Comparison of ENCODE assay signal across 21 mouse cellular contexts in the genomic region with DNA sequence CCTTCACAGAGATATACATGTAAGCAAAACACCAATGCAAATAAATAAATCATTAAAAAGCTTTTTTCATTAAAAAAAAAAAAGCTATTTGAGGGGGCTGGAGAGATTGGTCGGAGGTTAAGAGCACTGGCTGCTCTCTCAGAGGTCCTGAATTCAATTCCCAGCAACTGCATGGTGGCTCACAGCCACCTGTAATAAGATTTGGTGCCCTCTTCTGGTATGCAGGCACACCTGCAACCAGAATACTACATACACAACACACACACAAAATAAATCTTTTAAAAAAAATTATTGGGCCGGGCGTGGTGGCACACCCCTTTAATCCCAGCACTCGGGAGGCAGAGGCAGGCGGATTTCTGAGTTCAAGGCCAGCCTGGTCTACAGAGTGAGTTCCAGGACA. TPM values are rescaled to one million over a fixed set of nuclear protein-coding genes. Genes with fewer than 3 reads are reported as not detected.
DNase-seq lines count a peak whose midpoint lies in the region; ATAC-seq and TF ChIP-seq lines count a peak whose summit lies in the region.
"Had no signal": no experiment of that assay in that cellular context is flagged by ENCODE, and none has a peak within 500 bp of the region (broad histone marks: within the 10 kb centered on the region; RNA-seq: fewer than 3 reads in every experiment).

No protein-coding gene starts in this region.

- no peak overlapping the region for H3K27ac ChIP-seq in embryonic facial prominence, embryonic 11.5 days (replicated peaks; ENCODE audit: low read depth, low read length)
- H3K27ac ChIP-seq in embryonic facial prominence, embryonic 10.5 days (replicated peaks), result no peak overlapping the region
- no peak overlapping the region for H3K27ac ChIP-seq in liver, adult 2 months (replicated peaks; ENCODE audit: insufficient read depth, low read depth, low read length)
- H3K27ac ChIP-seq: heart, embryonic 15.5 days; hindbrain, embryonic 13.5 days; liver, embryonic 13.5 days; macrophage; neural tube, embryonic 15.5 days had no signal

- no peaks in the 10 kb centered on the region for H3K27me3 ChIP-seq in embryonic facial prominence, embryonic 11.5 days (ENCODE audit: control insufficient read depth, insufficient read depth, low read length)
- no peaks in the 10 kb centered on the region for H3K27me3 ChIP-seq in embryonic facial prominence, embryonic 10.5 days (replicated peaks; ENCODE audit: low read depth, poor library complexity, severe bottlenecking)
- H3K27me3 ChIP-seq in liver, adult 2 months (ENCODE audit: control insufficient read depth, insufficient read depth, low read length), result no peaks in the 10 kb centered on the region
- H3K27me3 ChIP-seq: heart, embryonic 15.5 days; hindbrain, embryonic 13.5 days; liver, embryonic 13.5 days; neural tube, embryonic 15.5 days had no signal

- peak; percentile 7 for DNase-seq in embryonic facial prominence, embryonic 11.5 days (ENCODE audit: low spot score)
- DNase-seq in embryonic facial prominence, embryonic 10.5 days (ENCODE audit: low spot score), result no peak
- no peak for DNase-seq in liver, adult 2 months (ENCODE audit: extremely low read depth, low read depth, low spot score)
- DNase-seq in liver (no peak), ES-CJ7 (ENCODE audit: low read depth, low spot score) (peak; percentile 47)
- DNase-seq in brain, embryonic 14.5 days (ENCODE audit: low read depth), result no peak
- no peak for DNase-seq in adrenal gland, postnatal 4 days (ENCODE audit: low spot score in 2 of 2)
- DNase-seq in cerebellum, postnatal 4 days (ENCODE audit: low spot score in 2 of 2), result no peak
- DNase-seq: adrenal gland, adult 2 months; B cell, adult 2 months; cerebellum, postnatal 36 days; kidney, adult 9 months; liver, embryonic 13.5 days; spleen, adult 18-20 months; thymus, postnatal 4 days had no signal

- TF ChIP-seq POLR2A in liver, adult 2 months (IDR thresholded peaks at IDR 0.05; ENCODE audit: extremely low read depth, insufficient read depth, low read length), result no peak
- no peak for TF ChIP-seq POLR2A in brain, embryonic 14.5 days (IDR thresholded peaks at IDR 0.05; ENCODE audit: borderline replicate concordance, extremely low read depth, insufficient read depth, insufficient read length, poor library complexity, severe bottlenecking)

- H3K4me1 ChIP-seq in embryonic facial prominence, embryonic 11.5 days (ENCODE audit: control insufficient read depth, insufficient read depth, low read length), result no peaks in the 10 kb centered on the region
- H3K4me1 ChIP-seq in embryonic facial prominence, embryonic 10.5 days, result no peaks in the 10 kb centered on the region
- H3K4me1 ChIP-seq in liver, adult 2 months (ENCODE audit: control insufficient read depth, insufficient read depth, low read length), result no peaks in the 10 kb centered on the region
- H3K4me1 ChIP-seq: heart, embryonic 15.5 days; hindbrain, embryonic 13.5 days; liver, embryonic 13.5 days; neural tube, embryonic 15.5 days had no signal

- H3K9me3 ChIP-seq in embryonic facial prominence, embryonic 11.5 days (replicated peaks; ENCODE audit: control insufficient read depth, low read length), result no peaks in the 10 kb centered on the region
- no peaks in the 10 kb centered on the region for H3K9me3 ChIP-seq in embryonic facial prominence, embryonic 10.5 days
- H3K9me3 ChIP-seq: heart, embryonic 15.5 days; hindbrain, embryonic 13.5 days; liver, embryonic 13.5 days; neural tube, embryonic 15.5 days had no signal

- WGBS in embryonic facial prominence, embryonic 11.5 days, result 92% methylated on average over 5 of the region's 5 CpGs
- WGBS in embryonic facial prominence, embryonic 10.5 days, result 95% methylated on average over 5 of the region's 5 CpGs
- WGBS in liver, adult 2 months, result 94% methylated on average over 5 of the region's 5 CpGs

- no peak overlapping the region for H3K4me2 ChIP-seq in embryonic facial prominence, embryonic 11.5 days (ENCODE audit: low read depth, low read length)
- H3K4me2 ChIP-seq: heart, embryonic 15.5 days; hindbrain, embryonic 13.5 days; liver, embryonic 13.5 days; neural tube, embryonic 15.5 days had no signal

- no peak for ATAC-seq in embryonic facial prominence, embryonic 11.5 days (replicated peaks; ENCODE audit: insufficient number of reproducible peaks, low FRiP score, low TSS enrichment, low read depth)

- peaks cover 17% of the 10 kb centered on the region; the same call in 1 of the 2 replicates for H3K79me2 ChIP-seq in liver, adult 2 months (ENCODE audit: control insufficient read depth, insufficient read depth, low read length)

- peak; percentile 38; the same call in 1 of the 2 replicates for TF ChIP-seq CTCF in liver, adult 2 months (IDR thresholded peaks at IDR 0.05; ENCODE audit: low read depth, low read length)
- peak; percentile 4; the same call in 1 of the 2 replicates for TF ChIP-seq CTCF in brain, embryonic 14.5 days (IDR thresholded peaks at IDR 0.05; ENCODE audit: borderline replicate concordance, extremely low read depth, insufficient read depth, insufficient read length)

- H3K4me3 ChIP-seq in embryonic facial prominence, embryonic 11.5 days (ENCODE audit: low read depth, low read length), result no peak overlapping the region
- H3K4me3 ChIP-seq in embryonic facial prominence, embryonic 10.5 days, result no peak overlapping the region
- no peak overlapping the region for H3K4me3 ChIP-seq in liver, adult 2 months (ENCODE audit: insufficient read depth, low read depth, low read length)
- H3K4me3 ChIP-seq: heart, embryonic 15.5 days; hindbrain, embryonic 13.5 days; liver, embryonic 13.5 days; neural tube, embryonic 15.5 days had no signal

- peaks cover 16% of the 10 kb centered on the region for H3K36me3 ChIP-seq in embryonic facial prominence, embryonic 11.5 days (replicated peaks; ENCODE audit: control insufficient read depth, insufficient read depth, low read depth, low read length)
- H3K36me3 ChIP-seq in embryonic facial prominence, embryonic 10.5 days (replicated peaks), result peaks cover 100% of the 10 kb centered on the region
- peaks cover 77% of the 10 kb centered on the region for H3K36me3 ChIP-seq in liver, adult 2 months (ENCODE audit: control insufficient read depth, insufficient read depth, low read length)

- no peak overlapping the region for H3K9ac ChIP-seq in embryonic facial prominence, embryonic 11.5 days (replicated peaks; ENCODE audit: low read length)
- H3K9ac ChIP-seq in liver, adult 2 months (ENCODE audit: low read depth, low read length), result no peak overlapping the region
- H3K9ac ChIP-seq: heart, embryonic 15.5 days; hindbrain, embryonic 13.5 days; liver, embryonic 13.5 days; neural tube, embryonic 15.5 days had no signal

RNA-seq across cellular contexts. Expression of gene St13, which starts 13.6 kb away (rescaled TPM):
- polyA plus RNA-seq in embryonic facial prominence, embryonic 11.5 days (2014; fragmentation: Nextera tagmentation; extraction: Ambion mirVana), result 203 and 220 TPM in 2 replicates
- polyA plus RNA-seq in embryonic facial prominence, embryonic 10.5 days (2016; fragmentation: Nextera tagmentation; extraction: Ambion mirVana), result 231 and 233 TPM in 2 replicates
- 91.8 and 98.9 TPM in 2 replicates for total RNA-seq in liver, adult 2 months (2014; rRNA removed)
- 29.2 and 31.3 TPM in 2 replicates for polyA plus RNA-seq in liver, adult 2 months (2012; rRNA removed)
- 53.1 and 79.0 TPM in 2 replicates for polyA plus RNA-seq in brain, embryonic 14.5 days (2012; rRNA removed)
- 100 to 1,000 TPM; 157 to 177 TPM for total RNA-seq in adrenal gland, postnatal 4 days (2021)

RNA-seq across cellular contexts. Expression of gene Xpnpep3, which starts 13.6 kb away (rescaled TPM):
- polyA plus RNA-seq in embryonic facial prominence, embryonic 11.5 days (2014; fragmentation: Nextera tagmentation; extraction: Ambion mirVana), result 5.7 and 7.6 TPM in 2 replicates
- 13.6 and 14.4 TPM in 2 replicates for polyA plus RNA-seq in embryonic facial prominence, embryonic 10.5 days (2016; fragmentation: Nextera tagmentation; extraction: Ambion mirVana)
- total RNA-seq in liver, adult 2 months (2014; rRNA removed), result 8.1 and 10.4 TPM in 2 replicates
- polyA plus RNA-seq in liver, adult 2 months (2012; rRNA removed), result 5.2 and 6.8 TPM in 2 replicates
- polyA plus RNA-seq in brain, embryonic 14.5 days (2012; rRNA removed), result 8.7 and 9.8 TPM in 2 replicates
- 10 to 100 TPM; 22.7 to 24.4 TPM for total RNA-seq in adrenal gland, postnatal 4 days (2021)

RNA-seq across cellular contexts. Expression of gene Dnajb7, which starts 21.8 kb away (rescaled TPM):
- polyA plus RNA-seq in embryonic facial prominence, embryonic 11.5 days (2014; fragmentation: Nextera tagmentation; extraction: Ambion mirVana), result 0.45 and 0.96 TPM in 2 replicates
- 3.0 and 3.1 TPM in 2 replicates for polyA plus RNA-seq in embryonic facial prominence, embryonic 10.5 days (2016; fragmentation: Nextera tagmentation; extraction: Ambion mirVana)
- 0.13 and 0.28 TPM in 2 replicates for total RNA-seq in liver, adult 2 months (2014; rRNA removed)
- polyA plus RNA-seq in liver, adult 2 months (2012; rRNA removed), result not detected in 2 replicates
- polyA plus RNA-seq in brain, embryonic 14.5 days (2012; rRNA removed), result not detected in 2 replicates
- under 1 TPM in 1 of 2 experiments, not detected in 1; 0.31 TPM for total RNA-seq in adrenal gland, postnatal 4 days (2021)
- total RNA-seq: adrenal gland, adult 2 months; layer of hippocampus, adult 18-20 months; left cerebral cortex, postnatal 10 days had no signal
- polyA plus RNA-seq: adrenal gland, adult 2 months had no signal

RNA-seq across cellular contexts. Expression of gene Slc25a17, which starts 25.7 kb away (rescaled TPM):
- 119 and 125 TPM in 2 replicates for polyA plus RNA-seq in embryonic facial prominence, embryonic 11.5 days (2014; fragmentation: Nextera tagmentation; extraction: Ambion mirVana)
- 83.0 and 94.0 TPM in 2 replicates for polyA plus RNA-seq in embryonic facial prominence, embryonic 10.5 days (2016; fragmentation: Nextera tagmentation; extraction: Ambion mirVana)
- 56.1 and 67.8 TPM in 2 replicates for total RNA-seq in liver, adult 2 months (2014; rRNA removed)
- 30.2 and 30.4 TPM in 2 replicates for polyA plus RNA-seq in liver, adult 2 months (2012; rRNA removed)
- 98.1 and 112 TPM in 2 replicates for polyA plus RNA-seq in brain, embryonic 14.5 days (2012; rRNA removed)
- 10 to 100 TPM; 83.2 to 85.2 TPM for total RNA-seq in adrenal gland, postnatal 4 days (2021)

Comparison
In these comparisons a context has a peak if more than half of its experiments do, and no peak if none do; other contexts are left out.
1. DNase-seq: peak in embryonic facial prominence, embryonic 11.5 days (single experiment) and ES-CJ7 (single experiment); none in embryonic facial prominence, embryonic 10.5 days (single experiment), liver, adult 2 months (single experiment), liver (single experiment), brain, embryonic 14.5 days (single experiment), adrenal gland, postnatal 4 days (0 of 2) and cerebellum, postnatal 4 days (0 of 2).